Mouse (Mus musculus) CH12.LX (cell line): ENCODE results near the gene Gli3. TPM values are rescaled to one million over a fixed set of nuclear protein-coding genes. Genes with fewer than 3 reads are reported as not detected.

Experiments
- DNase-seq: peaks from one replicate; pipeline ENCODE4 v3.0.0-alpha.2; 2013; ENCODE audit errors: extremely low read depth
- H3K27ac ChIP-seq: 2 replicates; pipeline ENCODE4 v1.5.1; 2012; ENCODE audit warnings: low read depth, mild to moderate bottlenecking, control low read depth, moderate library complexity; ENCODE audit not compliant: insufficient read depth
- H3K27me3 ChIP-seq: replicated peaks from 2 replicates; pipeline ENCODE3; 2012; ENCODE audit warnings: inconsistent platforms
- H3K36me3 ChIP-seq, 2 experiments: replicated peaks in 1 of 2; 2 replicates each; pipeline versions ENCODE3 to v1.6.1; 2012; ENCODE audit warnings: inconsistent platforms in 1 of 2, low read length in 1 of 2, mild to moderate bottlenecking in 1 of 2, mixed read lengths in 1 of 2, moderate library complexity in 1 of 2; ENCODE audit not compliant: control insufficient read depth in 1 of 2, insufficient read depth in 1 of 2
- H3K4me1 ChIP-seq, 2 experiments: 2 replicates each; pipeline ENCODE4 v1.6.1; 2012; ENCODE audit warnings: inconsistent platforms in 1 of 2, moderate library complexity in 1 of 2; ENCODE audit not compliant: insufficient read depth in 2 of 2, control insufficient read depth in 1 of 2
- H3K4me2 ChIP-seq: 2 replicates; pipeline ENCODE4 v1.6.1; 2012; ENCODE audit warnings: low read depth, mild to moderate bottlenecking, control low read depth; ENCODE audit not compliant: poor library complexity, insufficient read depth, severe bottlenecking
- H3K4me3 ChIP-seq, 3 experiments: fragments of 150-350 bp in 1 of 3; sonication (generic) in 1 of 3; replicated peaks in 1 of 3; 2 replicates each; pipeline versions ENCODE3 to v1.5.1; 2011 to 2012; ENCODE audit warnings: low read depth in 2 of 3, low read length in 2 of 3, mild to moderate bottlenecking in 2 of 3, moderate library complexity in 2 of 3, control low read depth in 1 of 3, improper control_type of control experiment in 1 of 3, inconsistent platforms in 1 of 3, mixed read lengths in 1 of 3; ENCODE audit not compliant: poor library complexity in 1 of 3
- H3K79me2 ChIP-seq: replicated peaks from 2 replicates; pipeline ENCODE4 v1.6.1; 2012; ENCODE audit warnings: mild to moderate bottlenecking, moderate library complexity; ENCODE audit not compliant: control insufficient read depth, poor library complexity, insufficient read depth, severe bottlenecking; ENCODE audit errors: extremely low read depth
- H3K9ac ChIP-seq: 2 replicates; pipeline ENCODE4 v1.6.1; 2012; ENCODE audit warnings: low read depth, mild to moderate bottlenecking, control low read depth, moderate library complexity; ENCODE audit not compliant: insufficient read depth
- H3K9me3 ChIP-seq: replicated peaks from 2 replicates; pipeline ENCODE3; 2012; ENCODE audit warnings: low read length, inconsistent platforms, mixed read lengths
- BHLHE40 ChIP-seq: IDR thresholded peaks from 2 replicates; pipeline ENCODE4 v1.6.1; 2011; ENCODE audit warnings: mild to moderate bottlenecking, low read depth, low read length, improper control_type of control experiment
- CHD1 ChIP-seq: IDR thresholded peaks from 2 replicates; pipeline ENCODE4 v1.6.1; 2012; ENCODE audit warnings: low read depth, low read length, improper control_type of control experiment, inconsistent platforms
- CHD2 ChIP-seq: IDR thresholded peaks from 2 replicates; pipeline ENCODE4 v1.6.1; 2011; ENCODE audit warnings: low read length, improper control_type of control experiment
- CTCF ChIP-seq, 2 experiments: IDR thresholded peaks in 1 of 2; conservative IDR thresholded peaks in 1 of 2; 2 replicates each; pipeline ENCODE4 v1.5.1; 2011 to 2012; ENCODE audit warnings: low read depth in 2 of 2, low read length in 2 of 2, improper control_type of control experiment in 1 of 2, inconsistent platforms in 1 of 2, mild to moderate bottlenecking in 1 of 2, moderate library complexity in 1 of 2
- E2F4 ChIP-seq: IDR thresholded peaks from 2 replicates; pipeline ENCODE4 v1.6.1; 2011; ENCODE audit warnings: low read depth, low read length, improper control_type of control experiment; ENCODE audit not compliant: insufficient replicate concordance
- ELF1 ChIP-seq: IDR thresholded peaks from 2 replicates; pipeline ENCODE4 v1.6.1; 2014; ENCODE audit warnings: low read depth, mild to moderate bottlenecking, inconsistent platforms, low read length, improper control_type of control experiment
- ETS1 ChIP-seq: conservative IDR thresholded peaks from 2 replicates; pipeline ENCODE4 v1.6.1; 2012; ENCODE audit warnings: low read depth, mild to moderate bottlenecking, inconsistent platforms, low read length, improper control_type of control experiment, moderate library complexity
- GABPA ChIP-seq: IDR thresholded peaks from 2 replicates; pipeline ENCODE4 v1.6.1; 2012; ENCODE audit warnings: low read depth, low read length, improper control_type of control experiment, inconsistent platforms; ENCODE audit not compliant: insufficient replicate concordance
- IRF4 ChIP-seq: IDR thresholded peaks from 2 replicates; pipeline ENCODE4 v1.6.1; 2014; ENCODE audit warnings: low read depth, mild to moderate bottlenecking, inconsistent platforms, low read length, improper control_type of control experiment
- JUN ChIP-seq: IDR thresholded peaks from 2 replicates; pipeline ENCODE4 v1.6.1; 2011; ENCODE audit warnings: low read depth, mild to moderate bottlenecking, low read length, improper control_type of control experiment, moderate library complexity; ENCODE audit not compliant: insufficient read depth
- KAT2A ChIP-seq: IDR thresholded peaks from 2 replicates; pipeline ENCODE4 v1.6.1; 2012; ENCODE audit warnings: low read length, improper control_type of control experiment, inconsistent platforms; ENCODE audit not compliant: insufficient replicate concordance
- MAZ ChIP-seq: IDR thresholded peaks from 2 replicates; pipeline ENCODE4 v1.6.1; 2012; ENCODE audit warnings: low read depth, mild to moderate bottlenecking, inconsistent platforms, low read length, improper control_type of control experiment, moderate library complexity
- MYC ChIP-seq: IDR thresholded peaks from 2 replicates; pipeline ENCODE4 v1.6.1; 2011; ENCODE audit warnings: low read depth, mild to moderate bottlenecking, improper control_type of control experiment, low read length
- NELFE ChIP-seq: IDR thresholded peaks from 2 replicates; pipeline ENCODE4 v1.6.1; 2011; ENCODE audit warnings: low read depth, low read length, improper control_type of control experiment
- POLR2AphosphoS2 ChIP-seq: IDR thresholded peaks from 2 replicates; pipeline ENCODE4 v1.6.1; 2011; ENCODE audit warnings: low read depth, low read length, improper control_type of control experiment
- RAD21 ChIP-seq: IDR thresholded peaks from 2 replicates; pipeline ENCODE4 v1.6.1; 2011; ENCODE audit warnings: low read depth, mild to moderate bottlenecking, low read length, improper control_type of control experiment, moderate library complexity
- SMC3 ChIP-seq: IDR thresholded peaks from 2 replicates; pipeline ENCODE4 v1.6.1; 2011; ENCODE audit warnings: low read depth, low read length, improper control_type of control experiment
- TBP ChIP-seq: conservative IDR thresholded peaks from 2 replicates; pipeline ENCODE4 v1.6.1; 2011; ENCODE audit warnings: low read depth, low read length, improper control_type of control experiment
- UBTF ChIP-seq: IDR thresholded peaks from 2 replicates; pipeline ENCODE4 v1.6.1; 2012; ENCODE audit warnings: low read depth, mild to moderate bottlenecking, inconsistent platforms, low read length, improper control_type of control experiment, moderate library complexity
- USF1 ChIP-seq: IDR thresholded peaks from 2 replicates; pipeline ENCODE4 v1.6.1; 2014; ENCODE audit warnings: low read depth, mild to moderate bottlenecking, inconsistent platforms, low read length, improper control_type of control experiment
- ZC3H11A ChIP-seq: IDR thresholded peaks from 2 replicates; pipeline ENCODE4 v1.6.1; 2012; ENCODE audit warnings: low read depth, mild to moderate bottlenecking, inconsistent platforms, low read length, improper control_type of control experiment
- ZMIZ1 ChIP-seq: IDR thresholded peaks from 2 replicates; pipeline ENCODE4 v1.6.1; 2012; ENCODE audit warnings: low read depth, mild to moderate bottlenecking, inconsistent platforms, low read length, improper control_type of control experiment
- ZNF384 ChIP-seq: IDR thresholded peaks from 2 replicates; pipeline ENCODE4 v1.6.1; 2012; ENCODE audit warnings: low read depth, low read length, improper control_type of control experiment, inconsistent platforms
- dilution Hi-C: fragments of 300-500 bp; cut with MboI; formaldehyde crosslinking; loops from 2 replicates; pipeline ENCODE4 v1.14.3; 2020; ENCODE audit warnings: low sequenced_read_pairs; ENCODE audit not compliant: extremely low pct_unique_long_range_greater_than_20kb, extremely low pct_ligation_motif_present
- in situ Hi-C: fragments of 300-500 bp; cut with MboI; formaldehyde crosslinking; loops from 3 replicates; pipeline ENCODE4 v1.14.3; 2019; ENCODE audit warnings: low sequenced_read_pairs, low pct_ligation_motif_present, low pct_unique_long_range_greater_than_20kb, mixed read lengths
- polyA plus RNA-seq: library from polyadenylated mRNA; unstranded; fragments of >175 nt; gene quantifications from 2 replicates; pipeline ENCODE4 v1.2.1, GENCODE M21; 2012; ENCODE audit warnings: low read depth; ENCODE audit not compliant: insufficient read length
- total RNA-seq, 2 experiments: library from RNA; depleted of rRNA; stranded (reverse); fragments of 300-350 nt in 1 of 2; fragments of >200 nt in 1 of 2; gene quantifications; 2 replicates each; pipeline ENCODE4 v1.2.3; 2012 to 2014

The Gli3 gene
- total and polyA plus RNA-seq, 3 experiments, result not detected

DNA sequence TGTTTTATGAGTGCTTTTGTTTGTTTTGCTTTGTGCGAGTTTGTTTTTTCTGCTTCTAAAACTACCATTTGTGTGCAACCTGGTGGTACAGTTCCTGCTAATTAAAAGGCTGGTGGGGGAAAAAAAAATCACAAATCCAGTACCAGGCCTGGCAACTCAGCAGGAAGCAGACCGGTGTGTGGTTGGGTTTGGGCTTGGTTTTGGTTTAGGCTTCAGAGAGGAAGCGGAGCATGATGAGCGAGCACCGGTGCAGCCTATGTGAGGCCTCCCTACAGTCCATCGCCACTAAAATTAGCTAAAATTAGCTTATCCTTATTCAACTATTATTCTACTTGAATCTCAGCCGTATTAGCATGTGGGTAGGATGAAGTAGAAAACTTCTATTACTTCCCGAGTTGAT is 241.6 kb downstream of the Gli3 start:
- in situ Hi-C loops, result no loop called here
- TF ChIP-seq MYC (no peak), ELF1 (no peak), ZC3H11A (no peak), POLR2AphosphoS2 (no peak), ZNF384 (no peak)
- TF ChIP-seq, all 38 proteins: peak for 0
- no peaks in the 10 kb centered on the region for H3K79me2 ChIP-seq
- H3K27ac ChIP-seq, result no peak overlapping the region
- no peaks in the 10 kb centered on the region for H3K36me3 ChIP-seq
- H3K9ac ChIP-seq, result no peak overlapping the region
- no peaks in the 10 kb centered on the region for H3K9me3 ChIP-seq
- dilution Hi-C loops, result no loop called here
- H3K4me1 ChIP-seq, result no peaks in the 10 kb centered on the region
- DNase-seq, result no peak
- no peak overlapping the region for H3K4me2 ChIP-seq
- no peaks in the 10 kb centered on the region for H3K27me3 ChIP-seq
- no peak overlapping the region for H3K4me3 ChIP-seq

DNA sequence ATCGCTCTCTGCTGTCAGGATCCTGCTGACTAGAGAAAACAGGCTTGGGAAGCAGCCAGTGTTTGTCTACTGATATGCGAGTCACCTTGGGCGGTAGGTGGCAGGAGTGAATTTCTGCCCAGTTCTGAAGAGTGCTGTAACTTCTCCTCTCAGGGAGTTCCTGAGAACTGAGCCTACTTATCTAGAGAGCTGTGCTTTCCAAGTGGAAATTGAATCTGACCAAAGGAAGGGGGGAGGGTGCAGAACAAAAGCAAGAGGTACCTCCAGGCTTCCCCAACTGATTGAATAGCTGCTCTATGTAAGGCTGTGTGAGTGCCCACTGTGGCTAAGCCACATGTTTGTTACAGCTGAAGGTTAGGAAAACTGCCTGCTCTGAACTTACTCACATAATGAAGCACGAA is 244.4 kb downstream of the Gli3 start:
- dilution Hi-C loops, result no loop called here
- H3K4me2 ChIP-seq, result no peak overlapping the region
- no peak overlapping the region for H3K4me3 ChIP-seq
- in situ Hi-C loops, result no loop called here
- no peaks in the 10 kb centered on the region for H3K79me2 ChIP-seq
- H3K9me3 ChIP-seq, result no peaks in the 10 kb centered on the region
- H3K9ac ChIP-seq, result no peak overlapping the region
- H3K36me3 ChIP-seq, result no peaks in the 10 kb centered on the region
- no peaks in the 10 kb centered on the region for H3K27me3 ChIP-seq
- H3K27ac ChIP-seq, result no peak overlapping the region
- no peak for DNase-seq
- TF ChIP-seq RAD21 (no peak), CHD1 (no peak), ZC3H11A (no peak)
- H3K4me1 ChIP-seq, result no peaks in the 10 kb centered on the region

DNA sequence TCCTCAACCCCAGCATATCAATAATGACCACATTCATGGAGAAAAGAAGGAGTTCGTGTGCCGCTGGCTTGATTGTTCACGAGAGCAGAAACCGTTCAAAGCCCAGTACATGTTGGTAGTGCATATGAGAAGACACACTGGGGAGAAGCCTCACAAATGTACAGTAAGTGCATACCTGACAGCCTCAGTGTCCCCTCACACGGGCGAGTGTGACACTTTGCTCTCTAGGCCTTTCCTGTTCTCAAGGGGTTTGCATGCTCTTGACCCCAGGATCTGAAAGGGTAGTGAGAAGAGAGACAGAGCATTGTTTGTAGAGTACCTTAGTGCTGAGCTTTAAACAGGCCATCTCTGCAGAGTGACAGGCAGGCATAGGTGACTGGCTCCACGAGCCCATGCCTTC is 250.5 kb downstream of the Gli3 start:
- H3K4me2 ChIP-seq, result no peak overlapping the region
- no peak for TF ChIP-seq E2F4
- TF ChIP-seq TBP, result no peak
- no peak for TF ChIP-seq RAD21
- no peak for TF ChIP-seq MAZ
- TF ChIP-seq CHD1, result no peak
- TF ChIP-seq ETS1, result no peak
- TF ChIP-seq SMC3, result no peak
- TF ChIP-seq KAT2A, result no peak
- no peak for TF ChIP-seq USF1
- no peak for TF ChIP-seq BHLHE40
- TF ChIP-seq CTCF (conservative IDR thresholded peaks at IDR 0.05 in 1 of 2, IDR thresholded peaks at IDR 0.05 in 1 of 2; ENCODE audit: low read depth in 2 of 2, low read length in 2 of 2), result no peak
- TF ChIP-seq ZC3H11A, result no peak
- no peak for TF ChIP-seq GABPA
- no peak for TF ChIP-seq UBTF
- TF ChIP-seq NELFE, result no peak
- TF ChIP-seq IRF4, result no peak
- TF ChIP-seq JUN, result no peak
- no peak for TF ChIP-seq CHD2
- no peak for TF ChIP-seq ZMIZ1
- H3K27ac ChIP-seq, result no peak overlapping the region
- no peaks in the 10 kb centered on the region for H3K36me3 ChIP-seq
- H3K9ac ChIP-seq, result no peak overlapping the region
- dilution Hi-C loops (no loop called here), in situ Hi-C loops (no loop called here)
- no peaks in the 10 kb centered on the region for H3K9me3 ChIP-seq
- no peaks in the 10 kb centered on the region for H3K79me2 ChIP-seq
- no peaks in the 10 kb centered on the region for H3K27me3 ChIP-seq
- H3K4me3 ChIP-seq, result no peak overlapping the region
- no peak for DNase-seq
- H3K4me1 ChIP-seq, result peaks cover 0 to 4% of the 10 kb centered on the region in 2 experiments; a peak in 1 of 4 replicates
